Comparison of ENCODE assay signal across 16 mouse cellular contexts in genomic region chr3:148422205-148422604, GRCm38 (mm10).
"Had no signal": no experiment of that assay in that cellular context is flagged by ENCODE, and none has a peak within 500 bp of the region (broad histone marks: within the 10 kb centered on the region; RNA-seq: fewer than 3 reads in every experiment).

No protein-coding gene starts in this region.

- H3K4me3 ChIP-seq: limb, embryonic 10.5 days; limb, embryonic 13.5 days; liver, embryonic 13.5 days; midbrain, embryonic 12.5 days; midbrain, embryonic 15.5 days; neural tube, embryonic 13.5 days had no signal

- H3K9me3 ChIP-seq: limb, embryonic 10.5 days; limb, embryonic 13.5 days; liver, embryonic 13.5 days; midbrain, embryonic 12.5 days; midbrain, embryonic 15.5 days; neural tube, embryonic 13.5 days had no signal

- H3K27ac ChIP-seq: limb, embryonic 10.5 days; limb, embryonic 13.5 days; liver, embryonic 13.5 days; macrophage; midbrain, embryonic 12.5 days; midbrain, embryonic 15.5 days; neural tube, embryonic 13.5 days had no signal

- DNase-seq: kidney, adult 2 months; kidney, postnatal 10 days; kidney, postnatal 4 days; liver, embryonic 13.5 days; lung, embryonic 14.5 days; retina, postnatal 1 day; right cerebral cortex, postnatal 25 days; thymus, adult 18-20 months; thymus, postnatal 36 days had no signal

- H3K9ac ChIP-seq: limb, embryonic 13.5 days; liver, embryonic 13.5 days; lung, embryonic 14.5 days; midbrain, embryonic 12.5 days; midbrain, embryonic 15.5 days; neural tube, embryonic 13.5 days had no signal

- H3K4me2 ChIP-seq: limb, embryonic 13.5 days; liver, embryonic 13.5 days; lung, embryonic 14.5 days; midbrain, embryonic 12.5 days; midbrain, embryonic 15.5 days; neural tube, embryonic 13.5 days had no signal

- H3K4me1 ChIP-seq: midbrain, embryonic 15.5 days had no signal

- ATAC-seq: lung, postnatal 0 days; midbrain, embryonic 15.5 days had no signal

- H3K27me3 ChIP-seq: liver, embryonic 13.5 days; midbrain, embryonic 15.5 days had no signal

- H3K36me3 ChIP-seq: limb, embryonic 10.5 days; limb, embryonic 13.5 days; liver, embryonic 13.5 days; midbrain, embryonic 12.5 days; midbrain, embryonic 15.5 days; neural tube, embryonic 13.5 days had no signal
